Mouse (Mus musculus) gastrocnemius, adult 2 months (tissue): ENCODE data around the gene Hrasls5. TPM values are rescaled to one million over a fixed set of nuclear protein-coding genes. Genes with fewer than 3 reads are reported as not detected.

Source experiments
- DNase-seq: peaks from one replicate; pipeline ENCODE4 v3.0.0; 2022
- H3K27ac ChIP-seq: fragments of 200-600 bp; 2 replicates; pipeline ENCODE4 v1.8.1; 2022; ENCODE audit warnings: mild to moderate bottlenecking
- H3K4me3 ChIP-seq: fragments of 200-600 bp; 2 replicates; pipeline ENCODE4 v1.8.1; 2022; ENCODE audit warnings: mild to moderate bottlenecking, moderate library complexity
- CTCF ChIP-seq: fragments of 200-600 bp; IDR thresholded peaks from 2 replicates; pipeline ENCODE4 v1.8.1; 2022; ENCODE audit warnings: antibody characterized with exemption, mild to moderate bottlenecking, moderate library complexity
- intact Hi-C: fragments of 180-260 bp; cut with DNase I; formaldehyde crosslinking; loops from one replicate; pipeline ENCODE4 v1.15.1; 2025
- total RNA-seq, 2 experiments: library from RNA; stranded (reverse); gene quantifications; 2 replicates each; pipeline ENCODE4 v1.2.3; 2021

Gene Hrasls5
- total RNA-seq, 2 experiments from 2014 or later: not detected

GRCm38 (mm10) chr19:7585764-7586163 is 26.6 kb upstream of the Hrasls5 start:
- no peak overlapping the region for H3K4me3 ChIP-seq
- peak overlapping the region; percentile 75 for H3K27ac ChIP-seq
- DNase-seq: no peak
- intact Hi-C loops: no loop called here
- TF ChIP-seq CTCF: no peak

- no peak overlapping the region for H3K27ac ChIP-seq
- TF ChIP-seq CTCF: no peak
- intact Hi-C loops: loop anchor here (5.0 kb wide), 1 partner anchor 33 kb away; the partner anchor contains the start of gene Pla2g16
- H3K4me3 ChIP-seq: no peak overlapping the region
- DNase-seq: no peak
Measured at GRCm38 (mm10) chr19:7590795-7591194, 21.5 kb upstream of the Hrasls5 start.

DNA sequence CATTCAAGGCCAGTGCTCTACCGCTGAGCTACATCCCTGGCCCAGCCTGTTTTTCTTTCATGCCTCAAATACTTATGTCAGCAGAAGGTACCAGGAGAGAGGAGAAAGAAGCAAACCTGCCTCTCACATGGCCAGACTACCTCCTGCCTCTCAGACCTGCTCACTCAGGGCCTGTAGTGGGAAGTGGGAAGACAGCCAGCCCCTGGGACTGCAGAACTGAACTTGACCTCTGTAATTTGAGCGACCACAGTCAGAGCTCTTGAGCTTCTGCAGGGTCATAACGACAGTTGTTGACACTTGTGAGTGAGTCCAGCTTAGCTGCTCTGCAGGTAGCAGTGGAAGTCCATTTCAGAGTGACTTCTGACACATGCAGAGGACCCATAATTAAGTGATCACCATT is 20.3 kb upstream of the Hrasls5 start:
- Histone ChIP-seq H3K4me3 (no peak overlapping the region), H3K27ac (peak overlapping the region; percentile 73)
- intact Hi-C loops: loop anchor here (5.0 kb wide), 1 partner anchor 35 kb away; the partner anchor contains the start of gene Pla2g16
- peak; percentile 81 for DNase-seq
- TF ChIP-seq CTCF: no peak

DNA sequence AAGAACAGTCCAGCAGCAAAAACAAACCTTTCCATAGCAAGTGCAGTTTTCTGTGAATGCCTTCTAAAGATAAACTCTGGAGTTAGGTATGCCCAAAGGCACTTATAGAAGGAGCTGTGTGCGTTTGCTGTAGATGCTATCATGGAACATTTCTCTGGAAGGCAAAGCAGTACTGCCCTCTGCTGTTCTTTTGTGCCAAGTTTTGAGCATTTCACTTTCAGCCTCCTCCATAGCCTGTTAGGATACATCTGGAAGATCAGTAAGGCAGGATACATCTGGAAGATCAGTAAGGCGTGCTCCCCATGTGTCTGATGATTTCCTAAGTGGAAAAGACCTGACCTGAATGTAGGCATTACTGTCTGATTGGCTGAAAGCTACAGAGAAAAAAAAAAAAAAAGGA is 16.8 kb upstream of the Hrasls5 start:
- peak; percentile 79 for TF ChIP-seq CTCF
- intact Hi-C loops: loop anchor here (1.0 to 5.0 kb wide), 2 partner anchors 66 to 153 kb away; no protein-coding TSS in a partner anchor
- DNase-seq: no peak

DNA sequence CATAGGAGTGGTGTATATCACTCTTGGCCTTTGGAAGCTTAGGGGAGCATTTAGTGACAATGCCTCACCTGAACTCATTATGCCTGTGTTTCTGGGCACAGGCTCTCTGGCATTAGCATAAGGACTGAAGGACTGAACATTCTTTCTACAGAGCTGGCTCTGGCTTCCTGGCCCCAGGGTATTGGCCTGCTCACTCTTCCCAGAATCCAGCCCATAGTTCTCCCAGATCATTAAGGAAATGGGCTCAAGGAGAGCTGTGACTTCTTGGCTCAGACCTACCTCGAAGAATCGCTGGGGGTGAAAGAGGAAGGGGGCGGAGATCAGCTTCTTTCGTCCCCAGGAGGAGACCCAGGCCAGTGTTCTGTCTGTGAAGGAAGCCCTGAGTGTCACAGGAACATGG is 13.9 kb upstream of the Hrasls5 start:
- Histone ChIP-seq H3K4me3 (no peak overlapping the region), H3K27ac (no peak overlapping the region)
- intact Hi-C loops: loop anchor here (5.0 kb wide), 1 partner anchor 156 kb away; no protein-coding TSS in a partner anchor
- TF ChIP-seq CTCF: no peak
- DNase-seq: no peak

More for the DNA sequence above, 16.8 kb upstream of the Hrasls5 start:
- Histone ChIP-seq H3K4me3 (no peak overlapping the region), H3K27ac (no peak overlapping the region)

DNA sequence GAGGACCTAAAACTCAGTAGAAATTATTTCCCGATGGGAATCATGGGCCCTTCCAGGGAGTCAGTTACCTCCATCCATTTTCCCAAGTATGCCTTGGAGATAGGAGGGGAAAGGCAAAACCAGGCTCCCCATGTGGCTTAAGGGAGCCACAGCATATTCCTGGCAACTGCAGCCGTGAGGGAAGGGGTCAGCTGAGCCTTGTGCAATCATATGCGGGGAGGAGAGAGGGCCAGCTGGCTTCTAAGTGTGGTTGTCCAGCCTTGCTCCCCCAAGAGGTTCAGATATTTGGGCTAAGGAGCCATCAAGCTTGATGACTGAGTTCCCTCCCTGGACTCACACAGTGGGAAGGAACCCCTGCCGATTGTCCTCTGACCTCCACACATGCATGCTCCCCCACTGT is 10.8 kb upstream of the Hrasls5 start:
- intact Hi-C loops: no loop called here
- DNase-seq: no peak
- Histone ChIP-seq H3K4me3 (no peak overlapping the region), H3K27ac (no peak overlapping the region)
- no peak for TF ChIP-seq CTCF

DNA sequence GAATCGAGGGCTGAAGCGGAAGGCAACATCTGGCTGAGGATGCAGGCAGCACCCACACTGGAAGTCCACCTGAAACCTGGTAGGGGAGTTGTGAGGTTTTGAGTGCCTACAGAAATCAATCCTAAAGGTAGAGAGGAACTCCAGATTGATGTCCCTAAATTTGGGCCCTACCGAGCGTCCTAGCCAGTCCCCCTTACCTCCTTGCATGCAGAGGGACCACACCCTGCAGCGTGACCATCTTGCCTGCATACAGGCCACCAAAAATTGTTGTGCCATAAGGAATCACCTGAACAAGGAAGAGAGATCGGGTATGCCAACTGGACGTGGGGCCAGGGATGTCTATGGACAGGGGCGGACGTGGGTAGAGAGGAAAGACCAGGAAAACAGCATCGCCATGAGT is 8.2 kb upstream of the Hrasls5 start:
- intact Hi-C loops: no loop called here

DNA sequence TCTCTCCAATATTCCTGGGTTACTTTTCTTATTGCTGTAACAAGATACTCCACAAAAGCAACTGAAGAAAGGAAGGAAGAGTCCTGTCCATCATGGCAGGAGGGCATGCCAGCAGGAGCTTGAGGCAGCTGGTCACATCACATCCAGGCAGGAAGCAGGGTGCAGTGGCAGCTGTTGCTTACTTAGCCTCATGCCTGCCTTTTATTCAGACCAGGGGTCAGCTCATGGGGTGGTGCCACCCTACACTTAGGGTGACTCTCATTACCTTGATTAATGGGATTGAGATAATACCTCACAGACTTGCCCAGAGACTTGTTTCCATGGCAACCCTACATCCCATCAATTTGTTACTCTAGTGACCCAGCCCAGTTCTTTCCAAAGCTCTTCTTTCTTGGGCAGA is 7.3 kb upstream of the Hrasls5 start:
- intact Hi-C loops: no loop called here
- H3K4me3 ChIP-seq: no peak overlapping the region
- no peak for DNase-seq
- TF ChIP-seq CTCF: no peak
- no peak overlapping the region for H3K27ac ChIP-seq

More for the DNA sequence above, 8.2 kb upstream of the Hrasls5 start:
- H3K27ac ChIP-seq: no peak overlapping the region
- H3K4me3 ChIP-seq: no peak overlapping the region
- no peak for TF ChIP-seq CTCF
- no peak for DNase-seq

DNA sequence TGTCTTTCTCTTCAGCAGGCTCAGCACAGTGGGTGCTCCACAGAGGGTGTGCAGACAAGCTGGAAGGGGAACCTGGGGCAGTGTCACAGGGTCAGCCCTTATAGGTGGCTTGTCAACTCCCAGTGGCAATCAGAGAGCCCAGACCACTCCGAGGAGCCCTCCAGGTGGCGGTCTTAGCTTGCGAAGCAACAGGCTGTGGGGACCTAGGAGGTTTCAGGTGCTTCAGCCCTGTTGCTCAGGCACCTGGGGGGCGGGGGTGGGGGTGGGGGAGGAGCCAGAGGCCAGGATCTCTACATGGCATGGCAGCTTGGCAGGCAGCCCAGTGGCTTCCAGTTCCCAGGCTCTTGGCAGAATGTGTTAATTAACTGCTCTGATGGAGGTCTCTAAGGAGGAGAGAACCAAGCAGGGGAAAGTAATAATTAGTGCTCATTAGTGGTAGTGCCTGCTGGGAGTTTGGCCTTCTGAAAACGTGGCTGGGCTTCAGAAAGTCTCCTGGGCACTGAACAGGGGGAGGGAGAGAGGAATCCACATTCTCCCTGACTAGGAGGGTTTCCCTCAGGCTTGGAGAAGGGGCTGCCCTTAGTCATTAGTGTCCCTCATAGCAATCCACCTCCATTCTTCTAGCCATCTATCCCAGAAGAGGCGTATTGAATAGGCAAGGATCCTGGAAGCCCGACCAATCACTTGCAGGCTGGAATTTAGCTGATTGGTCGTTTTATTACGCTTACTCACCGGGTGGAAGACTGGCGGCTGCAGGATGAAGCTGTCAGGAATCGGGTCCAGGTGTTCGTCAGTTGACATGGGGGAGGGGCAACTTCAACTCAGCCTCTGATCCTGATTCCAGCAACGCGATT is 6.2 kb upstream of the Hrasls5 start:
- Histone ChIP-seq H3K27ac (no peak overlapping the region), H3K4me3 (peak overlapping the region; percentile 54)
- no peak for TF ChIP-seq CTCF
- intact Hi-C loops: no loop called here
- no peak for DNase-seq

GRCm38 (mm10) chr19:7606801-7607689 is 5.3 kb upstream of the Hrasls5 start, which contains the start of gene Lgals12:
TSS of gene Lgals12 (minus strand) at chr19:7607193.
- peak within 1 kb of the TSS; percentile 54 for H3K4me3 ChIP-seq
- no peak for DNase-seq
- no peak for TF ChIP-seq CTCF
- intact Hi-C loops: no loop called here
- H3K27ac ChIP-seq: no peak within 1 kb of the TSS

GRCm38 (mm10) chr19:7607690-7608201 is 4.6 kb upstream of the Hrasls5 start:
- TF ChIP-seq CTCF: no peak

GRCm38 (mm10) chr19:7613151-7613550 is 810 bp downstream of the Hrasls5 start:
- H3K27ac ChIP-seq: no peak overlapping the region
- no peak overlapping the region for H3K4me3 ChIP-seq
- DNase-seq: no peak
- intact Hi-C loops: no loop called here
- TF ChIP-seq CTCF: no peak

More at GRCm38 (mm10) chr19:7607690-7608201, 4.6 kb upstream of the Hrasls5 start:
- Histone ChIP-seq H3K27ac (no peak overlapping the region), H3K4me3 (no peak overlapping the region)
- intact Hi-C loops: no loop called here
- DNase-seq: no peak
